Mouse (Mus musculus) liver, embryonic 11.5 days (tissue): ENCODE results near the gene 5330417C22Rik. TPM values are rescaled to one million over a fixed set of nuclear protein-coding genes. Genes with fewer than 3 reads are reported as not detected.

Experiments used
- ATAC-seq: fragments of 200-750 bp; cut with Nextera tagmentation; replicated peaks from 2 replicates; pipeline ENCODE4 v1.8.0; 2017; ENCODE audit warnings: moderate number of reproducible peaks, mild to moderate bottlenecking, moderate TSS enrichment, moderate library complexity; ENCODE audit not compliant: low FRiP score
- DNase-seq: peaks from one replicate; pipeline ENCODE4 v3.0.0-alpha.2; 2017; ENCODE audit warnings: low spot score
- H3K27ac ChIP-seq: fragments of 300-500 bp; sonication (generic); 2 replicates; pipeline ENCODE4 v1.5.1; 2014; ENCODE audit warnings: mild to moderate bottlenecking, low read depth, low read length, control low read depth
- H3K27me3 ChIP-seq: fragments of 300-500 bp; sonication (generic); replicated peaks from 2 replicates; pipeline ENCODE4 v1.6.1; 2014; ENCODE audit warnings: low read length, mixed read lengths; ENCODE audit not compliant: control insufficient read depth, insufficient read depth
- H3K36me3 ChIP-seq: fragments of 300-500 bp; sonication (generic); 2 replicates; pipeline ENCODE4 v1.6.1; 2014; ENCODE audit warnings: mild to moderate bottlenecking, low read length, moderate library complexity, mixed read lengths; ENCODE audit not compliant: control insufficient read depth, insufficient read depth
- H3K4me1 ChIP-seq: fragments of 300-500 bp; sonication (generic); replicated peaks from 2 replicates; pipeline ENCODE4 v1.6.1; 2014; ENCODE audit warnings: low read length, mixed read lengths; ENCODE audit not compliant: control insufficient read depth, insufficient read depth
- H3K4me2 ChIP-seq: fragments of 300-500 bp; sonication (generic); 2 replicates; pipeline ENCODE4 v1.6.1; 2014; ENCODE audit warnings: mild to moderate bottlenecking, control low read depth, moderate library complexity
- H3K4me3 ChIP-seq: fragments of 300-500 bp; sonication (generic); 2 replicates; pipeline ENCODE4 v1.5.1; 2014; ENCODE audit warnings: low read depth, low read length, control low read depth
- H3K9ac ChIP-seq: fragments of 300-500 bp; sonication (generic); 2 replicates; pipeline ENCODE4 v1.6.1; 2014; ENCODE audit warnings: low read depth, low read length, control low read depth
- H3K9me3 ChIP-seq: fragments of 300-500 bp; sonication (generic); 2 replicates; pipeline ENCODE4 v1.6.1; 2016; ENCODE audit warnings: low read length, inconsistent platforms, mixed read lengths; ENCODE audit not compliant: control insufficient read depth
- WGBS: fragments of 180-500 bp; shearing (Covaris S2); extraction: QIAGEN DNeasy Blood & Tissue Kit; methylation state at CpG from one replicate; pipeline ENCODE4 v1.1.7; 2014; 5-methylcytosine and 5-hydroxymethylcytosine counted together
- polyA plus RNA-seq: library from polyadenylated mRNA; unstranded; fragments of >200 nt; fragmentation: Nextera tagmentation; extraction: Ambion mirVana; gene quantifications from 2 replicates; pipeline ENCODE4 v1.2.1, GENCODE M21; 2014

Gene 5330417C22Rik
- polyA plus RNA-seq, 1 experiment from 2014 or later = 0.10 TPM

DNA sequence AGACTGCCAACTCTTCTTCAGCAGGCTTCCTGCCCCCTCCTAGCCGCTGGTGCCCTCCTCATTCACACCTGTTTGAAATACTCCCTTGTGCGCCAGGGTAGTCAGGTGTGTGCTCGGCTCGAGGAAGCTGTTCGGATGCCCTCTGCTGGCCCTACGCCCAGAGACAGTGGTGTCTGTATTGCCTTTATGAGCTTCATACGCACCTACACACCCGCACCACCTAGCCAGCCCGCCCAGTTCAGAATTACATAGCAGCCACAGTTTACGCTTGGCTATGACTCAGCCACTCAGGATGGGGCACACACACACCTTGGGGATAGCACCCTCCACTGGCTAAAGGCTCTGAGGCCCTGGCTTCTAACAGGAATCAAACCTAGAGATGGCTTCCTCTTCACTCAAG, 77.5 kb downstream of the 5330417C22Rik start:
- Histone ChIP-seq H3K9me3 (no peaks in the 10 kb centered on the region), H3K4me3 (peak overlapping the region; percentile 0; the same call in 1 of the 2 replicates), H3K36me3 (no peaks in the 10 kb centered on the region), H3K9ac (no peak overlapping the region), H3K4me1 (no peaks in the 10 kb centered on the region), H3K27me3 (no peaks in the 10 kb centered on the region), H3K4me2 (peak overlapping the region; percentile 52), H3K27ac (no peak overlapping the region)
- DNase-seq (no peak), ATAC-seq (0 out of 2 replicates have a peak, but pooled peaks have one; percentile 45)
- WGBS = 38% methylated on average over 10 of the region's 10 CpGs

DNA sequence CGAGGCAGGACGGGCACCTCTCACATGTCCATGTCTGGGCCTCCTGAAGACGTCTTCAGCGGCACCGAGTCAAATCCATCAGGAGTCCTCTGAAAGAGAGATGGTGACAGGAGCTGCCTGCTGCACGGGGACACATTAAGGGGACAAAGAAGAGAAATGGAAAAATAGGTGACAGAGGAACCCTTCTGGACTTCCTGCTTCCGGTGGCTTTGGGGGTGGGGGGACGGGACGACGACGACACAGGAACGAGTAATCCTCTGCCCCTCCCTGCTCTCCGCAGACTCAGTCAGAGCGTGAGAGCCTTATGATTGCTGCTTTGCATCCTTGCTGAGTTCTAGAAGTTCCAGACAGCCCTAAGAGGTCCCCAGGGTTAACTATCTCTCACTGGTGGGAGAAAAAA, 78.0 kb downstream of the 5330417C22Rik start:
- no peak for ATAC-seq
- H3K36me3 ChIP-seq = no peaks in the 10 kb centered on the region

DNA sequence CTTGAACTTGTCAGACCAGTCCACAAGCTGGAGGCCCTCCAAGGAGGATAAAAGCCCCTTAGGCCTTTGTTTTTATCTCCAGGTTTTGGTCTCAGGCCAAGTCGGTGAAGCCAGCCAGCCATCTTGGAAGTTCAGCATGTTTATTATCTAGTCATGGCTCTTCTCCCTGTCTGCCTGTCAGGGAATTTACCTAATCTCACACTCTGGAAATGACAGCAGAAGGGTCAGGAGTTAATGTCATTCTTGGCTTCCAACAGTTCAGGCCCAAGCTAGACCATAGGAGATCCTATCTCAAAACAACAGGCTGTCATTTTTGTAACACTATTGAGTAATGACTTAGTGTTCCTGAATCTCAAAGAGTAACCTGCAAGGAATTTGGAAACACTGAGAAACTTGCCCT, 82.2 kb downstream of the 5330417C22Rik start:
- 68% methylated on average over 1 of the region's 1 CpGs for WGBS
- Histone ChIP-seq H3K9me3 (no peaks in the 10 kb centered on the region), H3K4me2 (no peak overlapping the region), H3K4me3 (no peak overlapping the region), H3K27ac (no peak overlapping the region), H3K27me3 (no peaks in the 10 kb centered on the region), H3K36me3 (no peaks in the 10 kb centered on the region), H3K9ac (no peak overlapping the region), H3K4me1 (no peaks in the 10 kb centered on the region)
- DNase-seq = no peak
- no peak for ATAC-seq

More for the DNA sequence above, 78.0 kb downstream of the 5330417C22Rik start:
- H3K9me3 ChIP-seq = no peaks in the 10 kb centered on the region
- H3K9ac ChIP-seq = no peak overlapping the region
- no peaks in the 10 kb centered on the region for H3K4me1 ChIP-seq
- no peak overlapping the region for H3K27ac ChIP-seq
- peak overlapping the region; percentile 0; the same call in 1 of the 2 replicates for H3K4me3 ChIP-seq
- WGBS = 44% methylated on average over 14 of the region's 14 CpGs
- no peaks in the 10 kb centered on the region for H3K27me3 ChIP-seq
- no peak for DNase-seq
- H3K4me2 ChIP-seq = peak overlapping the region; percentile 52

DNA sequence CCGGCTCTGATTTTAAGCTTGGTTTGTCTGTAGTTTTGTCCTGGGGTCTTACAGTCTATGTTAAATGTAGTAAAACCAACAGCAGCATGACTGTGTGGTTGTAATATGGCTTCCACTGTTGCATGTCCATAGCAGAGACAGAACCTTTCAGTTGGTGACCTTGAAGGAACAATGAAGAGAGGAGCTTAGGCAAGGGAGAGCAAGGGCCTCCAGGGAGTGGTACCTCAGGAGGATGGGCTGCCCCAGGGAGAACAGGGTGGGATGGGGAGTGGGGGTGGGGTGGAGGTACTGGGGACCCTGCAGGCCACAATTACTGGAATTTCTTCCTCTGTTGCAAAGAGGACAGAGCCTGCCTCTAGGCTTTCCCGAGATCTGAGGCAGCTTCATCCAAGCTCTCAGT, 84.4 kb downstream of the 5330417C22Rik start:
- H3K4me1 ChIP-seq = no peaks in the 10 kb centered on the region
- WGBS = 84% methylated on average over 2 of the region's 2 CpGs
- H3K9ac ChIP-seq = no peak overlapping the region
- no peaks in the 10 kb centered on the region; the same call in 1 of the 2 replicates for H3K27me3 ChIP-seq
- no peak overlapping the region for H3K27ac ChIP-seq
- H3K4me3 ChIP-seq = no peak overlapping the region
- no peak overlapping the region for H3K4me2 ChIP-seq
- no peaks in the 10 kb centered on the region for H3K36me3 ChIP-seq
- H3K9me3 ChIP-seq = no peaks in the 10 kb centered on the region
- no peak for DNase-seq
- no peak for ATAC-seq

DNA sequence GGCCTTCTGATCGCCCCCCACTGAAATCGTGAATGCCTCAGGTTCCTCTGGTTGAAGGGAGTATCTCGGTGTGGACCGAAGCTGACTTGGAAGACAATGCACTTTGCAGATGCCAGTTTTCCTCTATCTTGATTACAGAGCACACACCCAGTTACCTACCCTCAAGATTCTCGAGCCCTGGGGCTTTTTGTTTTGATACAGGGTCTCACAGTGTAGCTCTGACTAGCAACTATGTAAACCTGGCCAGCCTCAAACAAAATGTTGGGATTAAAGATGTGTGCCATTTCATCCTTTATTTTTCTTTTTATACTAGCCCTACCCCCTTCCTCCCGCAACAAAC, 91.0 kb downstream of the 5330417C22Rik start:
- Histone ChIP-seq H3K27ac (peak overlapping the region; percentile 78; the same call in 1 of the 2 replicates), H3K9ac (peak overlapping the region; percentile 90), H3K4me1 (peaks cover 16% of the 10 kb centered on the region), H3K4me3 (peak overlapping the region; percentile 87), H3K36me3 (0 out of 2 replicates have a peak, but pooled peaks cover 2% of the 10 kb centered on the region), H3K27me3 (no peaks in the 10 kb centered on the region; the same call in 1 of the 2 replicates), H3K9me3 (no peaks in the 10 kb centered on the region), H3K4me2 (peak overlapping the region; percentile 86)
- no peak; the same call in 1 of the 2 replicates for ATAC-seq
- 16% methylated on average over 6 of the region's 6 CpGs for WGBS
- no peak for DNase-seq

DNA sequence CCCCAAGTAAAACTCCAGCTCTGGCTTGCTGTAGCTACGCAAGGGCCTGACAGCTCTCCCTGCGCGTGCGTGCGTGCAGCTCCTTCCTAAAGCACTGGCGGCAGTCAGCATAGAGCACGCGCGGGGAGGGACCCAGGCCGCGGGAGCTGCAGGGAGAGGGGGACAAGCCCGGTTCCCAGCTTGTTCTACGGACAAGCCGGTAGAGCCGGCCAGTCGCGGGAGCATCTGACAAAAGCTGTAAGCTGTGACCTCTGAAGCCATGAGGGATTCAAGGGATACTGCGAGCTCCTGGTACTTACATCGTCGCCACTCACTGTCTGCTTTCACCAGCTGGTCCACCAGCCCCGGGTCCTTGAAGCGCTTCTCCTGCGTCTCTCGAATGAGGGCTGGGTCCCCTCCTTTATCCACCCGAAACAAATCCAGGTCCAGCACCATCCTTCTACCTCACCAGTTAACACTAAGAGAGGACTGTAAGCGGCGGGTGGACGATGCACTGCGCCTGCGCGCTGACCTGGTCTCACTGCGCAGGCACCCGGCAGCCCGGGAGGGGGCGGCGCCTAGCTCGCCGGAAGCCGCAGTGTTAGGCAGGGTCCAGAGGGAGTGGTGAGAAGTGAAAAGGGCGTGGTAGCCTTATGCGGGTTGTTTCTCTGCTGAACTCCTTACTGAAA, 91.5 kb downstream of the 5330417C22Rik start, which contains the start of gene Sars:
Gene Sars, minus strand, starts transcription at position 512 of the 668 bp plus-strand sequence.
- Histone ChIP-seq H3K4me1 (peaks cover 16% of the 10 kb centered on the region), H3K9me3 (no peaks in the 10 kb centered on the region), H3K27me3 (no peaks in the 10 kb centered on the region; the same call in 1 of the 2 replicates), H3K36me3 (0 out of 2 replicates have a peak, but pooled peaks cover 3% of the 10 kb centered on the region), H3K27ac (peak within 1 kb of the TSS; percentile 78), H3K4me3 (peak within 1 kb of the TSS; percentile 87), H3K9ac (peak within 1 kb of the TSS; percentile 90), H3K4me2 (peak within 1 kb of the TSS; percentile 86)
- ATAC-seq (peak; percentile 95), DNase-seq (peak; percentile 87)
- under 1% methylated on average over 41 of the region's 41 CpGs for WGBS

DNA sequence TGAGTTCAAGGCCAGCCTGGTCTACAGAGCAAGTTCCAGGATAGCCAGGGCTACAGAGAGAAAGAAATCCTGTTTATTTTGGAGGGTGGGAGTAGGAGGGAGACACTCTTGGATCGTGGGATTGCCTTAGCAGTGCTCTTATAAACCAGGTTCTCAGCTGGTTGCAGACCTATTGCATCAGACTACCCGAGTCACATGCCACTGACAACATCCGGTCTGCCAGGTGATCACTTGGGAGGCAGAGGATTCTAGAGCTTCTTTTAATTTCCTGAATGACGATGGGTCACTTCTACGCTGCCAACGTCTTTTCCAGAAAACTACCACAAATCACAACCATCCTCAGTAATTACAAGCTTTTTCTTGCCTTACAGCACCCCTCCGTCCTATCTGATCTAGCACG, 92.3 kb downstream of the 5330417C22Rik start:
- Histone ChIP-seq H3K9ac (peak overlapping the region; percentile 90), H3K27me3 (no peaks in the 10 kb centered on the region; the same call in 1 of the 2 replicates), H3K36me3 (0 out of 2 replicates have a peak, but pooled peaks cover 4% of the 10 kb centered on the region), H3K4me1 (peaks cover 16% of the 10 kb centered on the region), H3K27ac (peak overlapping the region; percentile 78), H3K4me3 (peak overlapping the region; percentile 87), H3K4me2 (peak overlapping the region; percentile 86), H3K9me3 (no peaks in the 10 kb centered on the region)
- DNase-seq (peak; percentile 47), ATAC-seq (peak; percentile 71)
- 14% methylated on average over 8 of the region's 8 CpGs for WGBS

DNA sequence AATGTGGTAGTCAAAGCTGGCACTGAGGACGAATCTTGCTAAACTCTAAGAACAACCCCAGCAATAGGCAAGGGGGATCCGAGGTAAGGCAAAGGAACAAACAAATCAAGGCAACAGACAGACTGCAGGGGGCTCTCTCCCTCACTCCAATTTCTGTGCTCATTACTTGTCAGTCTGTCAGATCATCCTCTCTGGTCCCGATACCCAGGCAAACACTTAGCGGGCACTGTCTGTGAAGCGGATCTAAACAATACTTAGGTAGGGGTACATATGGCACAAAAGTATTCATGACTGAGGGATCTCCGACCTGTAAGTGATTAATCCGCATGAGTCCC, 100.0 kb downstream of the 5330417C22Rik start:
- Histone ChIP-seq H3K27ac (no peak overlapping the region), H3K9me3 (no peaks in the 10 kb centered on the region), H3K4me1 (no peaks in the 10 kb centered on the region), H3K36me3 (peaks cover 41% of the 10 kb centered on the region), H3K9ac (no peak overlapping the region), H3K4me3 (no peak overlapping the region), H3K4me2 (no peak overlapping the region), H3K27me3 (no peaks in the 10 kb centered on the region)
- WGBS = 85% methylated on average over 7 of the region's 7 CpGs
- ATAC-seq = no peak
- no peak for DNase-seq
